Mouse (Mus musculus) heart, adult 2 months (tissue): ENCODE measurements at regions not wholly inside any gene's neighbourhood (a gene's known extent, or its start where the extent isn't known, plus 50 kb on each side); places are given as distances from the start of the nearest gene placed in this dataset.
"Not testable (repeated sequence)": the region's sequence is repeated elsewhere in the genome, so short reads cannot be mapped to it uniquely, and the experiment has no call there.

Experiments used
- DNase-seq, 2 experiments: peaks; one replicate each; pipeline ENCODE4 v3.0.0; 2021
- H3K27ac ChIP-seq: fragments of 200-600 bp; 2 replicates; pipeline ENCODE4 v1.8.1; 2022
- H3K27me3 ChIP-seq: fragments of 200-500 bp; 2 replicates; pipeline ENCODE4 v1.6.1; 2012; ENCODE audit warnings: mild to moderate bottlenecking, low read length, inconsistent platforms, mixed read lengths; ENCODE audit not compliant: control insufficient read depth, insufficient read depth
- H3K36me3 ChIP-seq: fragments of 200-500 bp; 2 replicates; pipeline ENCODE4 v1.6.1; 2012; ENCODE audit warnings: low read length, inconsistent platforms; ENCODE audit not compliant: control insufficient read depth, insufficient read depth
- H3K4me1 ChIP-seq: fragments of 200-500 bp; 2 replicates; pipeline ENCODE4 v1.6.1; 2011; ENCODE audit warnings: low read length; ENCODE audit not compliant: control insufficient read depth, insufficient read depth
- H3K4me3 ChIP-seq: fragments of 200-600 bp; 2 replicates; pipeline ENCODE4 v1.8.1; 2022
- H3K79me2 ChIP-seq: fragments of 200-500 bp; replicated peaks from 2 replicates; pipeline ENCODE4 v1.6.1; 2012; ENCODE audit warnings: mild to moderate bottlenecking, inconsistent platforms, low read length, moderate library complexity, mixed read lengths; ENCODE audit not compliant: control insufficient read depth, insufficient read depth
- H3K9ac ChIP-seq: fragments of 200-500 bp; 2 replicates; pipeline ENCODE4 v1.6.1; 2012; ENCODE audit warnings: low read depth, mild to moderate bottlenecking, control low read depth, inconsistent platforms, low read length, mixed read lengths
- CTCF ChIP-seq: fragments of 200-600 bp; IDR thresholded peaks from 2 replicates; pipeline ENCODE4 v1.8.1; 2022; ENCODE audit warnings: antibody characterized with exemption, mild to moderate bottlenecking, moderate library complexity
- EP300 ChIP-seq: fragments of 200-500 bp; IDR thresholded peaks from 2 replicates; pipeline ENCODE4 v1.6.1; 2011; ENCODE audit warnings: low read depth, low read length, control low read depth; ENCODE audit not compliant: insufficient read depth
- POLR2A ChIP-seq: fragments of 200-500 bp; IDR thresholded peaks from 2 replicates; pipeline ENCODE4 v1.6.1; 2011; ENCODE audit warnings: mild to moderate bottlenecking, low read depth, low read length, control low read depth; ENCODE audit not compliant: insufficient read depth
- WGBS: fragments of 180-500 bp; shearing (Covaris S2); methylation state at CpG from one replicate; pipeline ENCODE4 v1.1.7; 2018; 5-methylcytosine and 5-hydroxymethylcytosine counted together
- intact Hi-C: fragments of 180-260 bp; cut with DNase I; formaldehyde crosslinking; loops from one replicate; pipeline ENCODE4 v1.15.1; 2025

DNA sequence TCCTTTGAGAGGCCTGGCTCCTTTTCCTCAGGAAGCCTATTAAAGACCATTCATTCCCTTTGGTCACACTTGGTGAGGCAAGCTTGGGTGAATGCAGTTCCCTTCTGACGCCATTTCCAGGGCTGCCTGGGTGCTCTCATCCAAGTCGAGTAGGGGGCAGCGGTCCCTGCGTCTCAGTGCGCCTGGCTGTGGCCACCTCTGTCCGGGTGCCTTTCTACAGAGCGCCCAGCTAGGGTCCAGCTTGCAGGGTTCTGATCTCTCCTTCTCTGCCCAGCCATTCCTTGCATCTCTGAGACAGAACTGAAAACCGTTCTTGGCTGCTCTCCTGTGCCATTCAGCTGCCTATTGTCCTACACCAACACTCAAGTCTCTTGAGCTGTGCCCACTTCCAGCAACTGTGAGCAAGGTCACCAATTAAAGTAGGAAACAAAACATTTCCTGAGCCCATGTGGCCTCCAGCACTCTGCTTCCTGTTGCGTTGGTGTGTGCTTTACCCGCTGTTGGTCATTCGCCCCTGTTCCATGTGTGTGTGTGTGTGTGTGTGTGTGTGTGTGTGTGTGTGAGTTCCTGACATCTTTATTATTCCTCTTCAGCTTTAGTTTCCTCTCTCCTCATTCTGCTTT lies 63.7 kb upstream of the Pax1 start:
- Histone ChIP-seq H3K4me1 (peaks cover 2% of the 10 kb centered on the region; the same call in 1 of the 2 replicates), H3K27me3 (no peaks in the 10 kb centered on the region), H3K79me2 (no peaks in the 10 kb centered on the region), H3K4me3 (no peak overlapping the region), H3K27ac (no peak overlapping the region), H3K36me3 (no peaks in the 10 kb centered on the region), H3K9ac (no peak overlapping the region)
- DNase-seq, result no peak
- intact Hi-C loops, result no loop called here
- WGBS, result 66% methylated on average over 11 of the region's 11 CpGs
- TF ChIP-seq CTCF (no peak), EP300 (no peak), POLR2A (no peak)

DNA sequence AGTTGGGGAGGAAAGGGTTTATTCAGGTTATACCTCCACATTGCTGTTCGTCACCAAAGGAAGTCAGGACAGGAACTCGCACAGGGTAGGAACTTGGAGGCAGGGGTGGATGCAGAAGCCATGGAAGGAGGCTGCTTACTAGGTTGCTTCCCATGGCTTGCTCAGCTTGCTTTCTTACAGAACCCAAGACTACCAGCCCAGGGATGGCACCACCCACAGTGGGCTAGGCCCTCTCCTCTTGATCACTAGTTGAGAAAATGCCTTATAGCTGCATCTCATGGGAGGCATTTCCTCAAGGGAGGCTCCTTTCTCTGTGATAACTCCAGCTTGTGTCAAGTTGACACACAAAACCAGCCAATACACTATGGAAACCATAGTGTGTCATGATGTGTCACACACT lies 66.8 kb upstream of the Pax1 start:
- H3K9ac ChIP-seq, H3K4me3 ChIP-seq, H3K36me3 ChIP-seq, DNase-seq, H3K27ac ChIP-seq, H3K79me2 ChIP-seq, intact Hi-C loops, H3K4me1 ChIP-seq, H3K27me3 ChIP-seq: not testable (repeated sequence)
- WGBS, result 63% methylated on average over 2 of the region's 2 CpGs

DNA sequence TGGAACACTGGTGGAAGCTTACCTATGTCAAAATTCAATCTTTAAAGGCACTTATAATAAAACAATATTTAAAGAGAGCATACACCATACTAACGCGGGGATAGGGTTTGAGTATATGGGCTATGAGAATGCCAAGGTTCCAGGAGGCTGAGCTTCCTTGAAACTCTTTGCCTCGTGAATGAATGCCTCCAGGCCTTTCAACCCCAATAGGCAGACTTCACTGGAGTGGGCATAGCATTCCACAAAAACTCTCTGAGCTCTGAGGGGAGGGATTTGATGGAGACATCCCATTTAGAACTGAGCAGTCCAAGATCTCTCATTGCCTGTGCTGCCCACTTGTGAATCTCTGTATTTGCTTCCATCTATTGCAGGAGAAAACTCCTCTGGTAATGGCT lies 68.4 kb upstream of the Pax1 start:
- Histone ChIP-seq H3K36me3 (no peaks in the 10 kb centered on the region), H3K79me2 (no peaks in the 10 kb centered on the region), H3K9ac (no peak overlapping the region), H3K27ac (no peak overlapping the region), H3K4me1 (peaks cover 2% of the 10 kb centered on the region; the same call in 1 of the 2 replicates), H3K27me3 (no peaks in the 10 kb centered on the region), H3K4me3 (no peak overlapping the region)
- no peak for TF ChIP-seq EP300
- no peak for TF ChIP-seq CTCF
- TF ChIP-seq POLR2A, result no peak
- intact Hi-C loops, result no loop called here
- DNase-seq, result no peak
- 71% methylated on average over 3 of the region's 3 CpGs for WGBS

DNA sequence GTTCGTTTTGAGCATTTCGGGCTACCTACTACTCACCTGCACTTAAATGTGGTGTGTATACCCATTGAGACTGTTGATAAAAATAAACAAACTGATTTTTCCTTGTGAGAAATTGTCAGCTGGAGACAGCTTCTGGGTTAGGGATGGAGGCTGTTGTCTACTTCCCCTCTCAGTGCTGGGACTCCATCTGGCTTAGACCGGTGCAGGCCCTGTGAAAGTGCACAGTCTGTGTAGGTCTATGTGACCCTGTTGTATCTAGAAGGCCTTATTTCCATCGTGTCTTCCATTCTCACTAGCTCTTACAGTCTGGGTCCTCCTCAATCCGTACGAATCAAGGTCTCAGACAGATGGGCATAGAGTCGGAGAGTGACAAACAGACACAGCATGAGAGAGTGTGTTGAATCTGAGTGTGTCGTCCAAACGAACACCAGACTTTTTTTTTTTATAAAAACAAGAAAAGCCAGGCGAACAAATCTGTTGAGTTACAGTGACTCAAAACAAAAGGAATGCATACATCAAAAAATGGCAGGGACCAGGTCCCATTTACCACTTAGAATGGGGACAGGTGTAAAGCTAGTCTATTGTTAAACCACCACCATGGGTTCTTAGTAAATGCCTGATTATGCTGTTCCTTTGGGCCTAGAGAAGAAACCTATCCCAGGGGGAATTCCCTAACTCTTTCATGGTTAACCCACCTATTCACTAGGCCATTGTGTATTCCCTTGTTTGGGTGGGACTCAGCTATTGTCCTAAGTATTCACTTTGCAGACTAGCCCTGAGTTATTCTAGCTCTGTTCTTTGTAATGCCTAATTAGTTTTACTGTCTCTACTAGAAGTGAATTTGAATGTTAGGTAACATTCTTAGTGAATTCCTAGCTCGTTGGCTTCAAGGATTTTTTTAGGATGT lies 69.1 kb upstream of the Pax1 start:
- whole genome bisulfite sequencing, result 64% methylated on average over 11 of the region's 11 CpGs
- no peak for DNase-seq
- no peaks in the 10 kb centered on the region for H3K79me2 ChIP-seq
- H3K4me1 ChIP-seq, result no peaks in the 10 kb centered on the region
- no peak overlapping the region for H3K9ac ChIP-seq
- H3K27me3 ChIP-seq, result no peaks in the 10 kb centered on the region
- no peak for TF ChIP-seq EP300
- no peak for TF ChIP-seq CTCF
- no peak for TF ChIP-seq POLR2A
- intact Hi-C loops, result no loop called here
- no peaks in the 10 kb centered on the region for H3K36me3 ChIP-seq
- H3K4me3 ChIP-seq, result no peak overlapping the region
- no peak overlapping the region for H3K27ac ChIP-seq

DNA sequence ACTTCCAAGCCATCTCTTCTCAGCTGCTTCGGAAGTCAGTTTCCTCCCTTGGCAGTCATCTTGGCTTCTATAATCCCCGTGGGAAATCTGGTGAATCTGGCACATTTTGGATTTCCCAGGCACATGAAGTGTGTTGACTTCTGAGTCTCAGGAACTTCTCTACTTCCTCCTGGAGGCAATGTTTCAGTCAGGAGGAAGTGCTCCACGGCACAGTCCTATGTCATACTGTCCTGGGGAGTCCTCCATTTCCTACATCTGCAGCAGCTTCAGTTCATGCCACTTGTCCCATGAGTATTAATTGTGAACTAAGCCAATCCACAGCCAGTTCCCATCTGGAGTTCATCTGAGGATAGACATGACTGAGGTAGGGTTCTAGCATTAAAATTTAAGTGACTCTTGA lies 78.3 kb upstream of the Pax1 start:
- no peak for DNase-seq
- Histone ChIP-seq H3K79me2 (no peaks in the 10 kb centered on the region), H3K36me3 (no peaks in the 10 kb centered on the region), H3K27me3 (no peaks in the 10 kb centered on the region), H3K4me3 (no peak overlapping the region), H3K9ac (no peak overlapping the region), H3K4me1 (peaks cover 4% of the 10 kb centered on the region), H3K27ac (no peak overlapping the region)
- TF ChIP-seq EP300 (no peak), CTCF (no peak), POLR2A (no peak)
- 24% methylated on average over 3 of the region's 3 CpGs for WGBS
- intact Hi-C loops, result no loop called here

DNA sequence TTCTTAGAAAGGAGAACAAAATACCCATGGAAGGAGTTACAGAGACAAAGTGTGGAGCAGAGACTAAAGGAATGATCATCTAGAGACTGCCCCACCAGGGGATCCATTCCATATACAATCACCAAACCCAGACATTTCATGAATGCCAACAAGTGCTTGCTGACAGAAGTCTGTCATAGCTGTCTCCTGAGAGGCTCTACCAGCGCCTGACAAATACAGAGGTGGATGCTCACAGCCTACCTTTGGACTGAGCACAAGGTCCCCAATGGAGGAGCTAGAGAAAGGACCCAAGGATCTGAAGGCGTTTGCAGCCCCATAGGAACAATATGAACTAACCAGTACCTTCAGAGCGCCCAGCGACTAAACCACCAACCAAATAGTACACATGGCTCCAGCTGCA lies 83.6 kb upstream of the Nkx2-2 start:
- TF ChIP-seq EP300 (no peak), CTCF (no peak), POLR2A (no peak)
- WGBS, result 77% methylated on average over 4 of the region's 4 CpGs
- Histone ChIP-seq H3K36me3 (no peaks in the 10 kb centered on the region), H3K79me2 (no peaks in the 10 kb centered on the region), H3K27ac (no peak overlapping the region), H3K4me3 (no peak overlapping the region), H3K4me1 (no peaks in the 10 kb centered on the region), H3K9ac (no peak overlapping the region), H3K27me3 (no peaks in the 10 kb centered on the region)
- intact Hi-C loops, result no loop called here
- DNase-seq, result no peak
